Mouse (Mus musculus): ENCODE results near the gene Anxa2.
A peak's percentile ranks its signal among the peaks of the same experiment; 100 is the strongest.

The Anxa2 gene

DNA sequence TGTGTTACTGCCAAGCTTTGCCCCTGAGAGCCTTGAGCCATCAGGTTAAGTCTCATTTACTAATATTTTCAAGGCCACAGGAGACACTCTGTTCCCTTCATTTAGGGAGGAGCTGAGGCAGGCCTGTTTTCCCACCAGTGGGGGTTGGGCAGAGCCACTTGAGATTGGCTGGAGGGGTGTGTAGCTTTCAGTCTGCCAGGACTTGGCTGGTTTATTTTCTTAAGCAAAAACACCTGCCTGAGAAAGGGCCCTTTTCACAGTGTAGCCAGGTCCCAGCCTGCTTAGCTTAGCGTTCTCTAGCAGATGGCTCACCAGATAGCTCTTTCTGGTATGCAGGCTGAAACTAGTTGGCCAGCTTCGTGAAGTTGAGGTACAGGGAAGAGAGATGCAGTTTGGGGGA is 5.6 kb downstream of the Anxa2 start:
- DNase-seq (ENCODE audit: low spot score) = no peak

DNA sequence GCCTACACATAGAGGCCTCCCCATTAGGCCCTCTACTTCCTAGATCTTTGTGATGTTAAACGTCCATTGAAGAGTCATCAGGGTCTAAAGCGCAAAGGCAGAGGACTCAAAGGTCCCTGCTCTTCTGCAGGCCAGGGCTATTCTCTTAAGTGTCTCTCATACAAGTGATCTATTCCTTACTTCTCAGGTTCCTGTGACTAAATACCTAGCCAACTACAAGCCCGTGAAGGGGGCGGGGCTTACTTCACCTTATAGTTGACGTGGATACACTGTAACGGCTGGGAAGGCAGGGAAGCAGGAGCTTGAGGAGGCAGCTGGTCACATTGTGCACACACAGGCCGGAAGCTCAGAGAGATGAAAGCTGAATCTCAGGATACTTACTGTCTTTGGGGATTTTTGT is 6.5 kb downstream of the Anxa2 start:
- DNase-seq (ENCODE audit: low spot score) = no peak

DNA sequence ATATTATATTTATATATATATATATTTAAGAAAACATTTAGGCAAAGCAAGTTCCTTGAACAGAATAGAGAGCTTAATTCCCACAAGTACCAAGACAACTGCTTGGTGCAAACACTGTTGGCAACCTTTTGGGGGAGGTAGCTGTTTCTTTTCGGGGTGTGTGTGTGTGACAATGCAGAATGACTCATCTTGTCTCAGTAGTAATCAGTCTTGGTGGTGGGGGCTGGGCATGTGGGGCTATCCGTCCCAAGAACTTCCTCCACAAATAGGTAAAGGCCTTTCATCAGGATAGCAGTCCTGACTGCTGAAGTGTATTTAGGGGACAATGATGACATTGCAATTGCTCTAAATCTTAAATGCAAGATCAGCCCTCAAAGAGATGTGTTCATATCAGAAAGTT is 9.6 kb downstream of the Anxa2 start:
- DNase-seq (ENCODE audit: low spot score) = no peak

DNA sequence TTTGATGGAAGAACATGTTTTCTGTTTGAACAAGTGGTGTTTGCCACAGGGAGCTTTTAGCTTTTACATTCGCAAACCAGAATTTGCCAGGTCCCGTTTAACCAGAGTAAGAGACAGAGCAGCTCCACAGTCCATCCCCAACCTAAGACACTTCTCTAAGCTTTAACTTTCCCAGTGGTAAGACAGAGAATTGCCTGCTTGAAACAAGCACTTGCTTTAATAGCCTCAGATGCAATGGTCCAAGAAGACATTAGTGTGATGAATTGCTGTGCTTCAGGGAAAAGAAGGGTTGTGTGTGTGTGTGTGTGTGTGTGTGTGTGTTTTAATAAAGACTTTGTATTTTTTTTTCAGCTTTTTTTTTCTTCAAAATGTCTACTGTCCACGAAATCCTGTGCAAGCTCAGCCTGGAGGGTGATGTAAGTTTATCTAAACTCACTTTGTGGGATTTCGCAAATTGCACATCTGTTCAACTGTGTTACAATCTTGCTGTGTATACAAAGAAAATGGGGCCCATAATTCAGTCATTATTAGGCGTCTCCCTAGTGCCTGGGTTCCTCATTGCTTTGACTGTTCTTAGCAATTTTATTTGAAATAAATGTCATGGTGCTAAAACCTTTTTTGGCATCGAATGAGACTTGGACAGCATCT is 10.8 kb downstream of the Anxa2 start:
- no peak for DNase-seq (ENCODE audit: low spot score)

DNA sequence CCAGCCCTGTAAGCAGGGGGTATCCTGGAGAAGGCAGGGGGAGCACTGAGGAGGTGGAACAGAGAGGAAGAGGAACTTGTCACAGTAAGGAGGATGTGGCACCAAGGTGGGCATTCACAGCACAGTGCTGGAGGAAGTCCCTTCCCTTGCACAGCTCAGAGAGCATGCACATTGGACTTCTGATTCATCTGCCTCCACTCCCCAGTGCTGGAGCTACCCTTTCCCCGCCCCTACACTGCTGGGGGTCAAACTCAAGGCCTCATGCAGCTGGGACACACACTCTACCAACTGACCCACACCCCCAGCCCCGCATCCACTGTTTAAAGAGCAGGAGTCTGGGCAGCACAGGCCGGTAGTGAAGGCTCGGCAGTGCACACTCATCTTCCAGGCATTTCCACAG is 12.7 kb downstream of the Anxa2 start:
- no peak for DNase-seq (ENCODE audit: low spot score)

DNA sequence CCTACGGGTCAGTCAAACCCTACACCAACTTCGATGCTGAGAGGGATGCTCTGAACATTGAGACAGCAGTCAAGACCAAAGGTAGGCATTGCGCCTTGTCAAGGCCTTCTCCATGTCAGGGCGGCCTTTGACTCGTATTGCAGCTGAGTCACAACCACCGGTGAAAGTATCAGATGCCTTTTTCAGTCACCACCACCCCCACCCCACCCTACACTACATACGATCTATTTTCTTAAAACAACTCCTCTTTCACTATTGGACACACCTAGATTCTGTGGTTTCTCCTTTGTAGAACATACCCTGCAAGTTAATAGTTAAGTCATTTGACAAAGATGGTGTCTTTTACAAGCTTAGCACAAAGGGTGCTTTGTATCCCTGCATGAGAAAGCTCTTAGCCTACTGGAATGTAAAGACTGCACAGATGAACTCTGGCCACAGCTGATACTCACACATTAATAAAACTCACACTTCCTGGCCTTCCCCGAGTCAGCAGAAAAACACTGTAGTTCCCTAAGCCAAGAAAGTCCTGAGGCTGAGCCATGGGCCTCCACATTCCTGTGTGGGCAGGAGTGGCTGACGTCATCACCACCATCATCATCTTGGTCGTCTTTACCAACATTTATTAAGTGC is 14.0 kb downstream of the Anxa2 start:
- no peak for DNase-seq (ENCODE audit: low spot score)

DNA sequence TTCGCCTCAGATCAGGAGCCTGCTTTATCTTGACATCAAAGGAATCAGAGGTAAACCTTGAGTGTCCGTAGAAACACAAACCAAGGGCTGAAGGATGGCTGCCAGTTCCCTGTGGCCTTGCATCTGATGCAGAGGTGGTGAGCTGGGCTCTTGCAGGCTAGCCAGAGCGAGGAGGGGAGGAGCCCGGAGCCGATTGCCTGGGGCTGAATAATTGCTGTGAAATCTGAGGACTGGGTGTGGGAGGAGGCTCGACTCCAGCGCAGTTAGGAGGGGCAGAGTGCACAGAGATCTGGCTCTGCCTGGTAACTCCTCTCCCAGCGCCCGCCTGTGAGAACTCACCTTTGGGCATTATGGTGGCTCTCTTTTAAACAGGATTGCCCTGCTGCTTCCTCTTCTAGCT is 15.6 kb downstream of the Anxa2 start:
- no peak for DNase-seq (ENCODE audit: low spot score)

DNA sequence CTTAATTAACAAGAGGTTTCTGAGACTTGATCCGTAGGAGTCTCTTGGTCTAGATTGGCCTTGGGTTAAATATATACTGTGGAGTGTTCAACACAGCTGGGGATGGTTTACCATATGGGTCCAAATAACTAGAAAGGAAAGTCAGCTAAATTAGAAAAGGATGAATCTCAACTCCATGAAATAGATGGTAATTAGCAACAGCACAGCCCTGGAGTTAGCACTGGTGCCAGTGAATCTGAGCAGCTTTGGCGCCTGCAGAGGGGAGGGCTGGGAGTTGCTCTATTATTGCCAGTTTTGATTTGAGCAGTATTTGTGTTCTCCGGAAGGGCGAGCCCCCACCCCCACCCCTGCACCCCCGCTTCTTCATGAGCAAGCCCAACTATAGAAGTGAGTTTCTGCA is 16.9 kb downstream of the Anxa2 start:
- no peak for DNase-seq (ENCODE audit: low spot score)

DNA sequence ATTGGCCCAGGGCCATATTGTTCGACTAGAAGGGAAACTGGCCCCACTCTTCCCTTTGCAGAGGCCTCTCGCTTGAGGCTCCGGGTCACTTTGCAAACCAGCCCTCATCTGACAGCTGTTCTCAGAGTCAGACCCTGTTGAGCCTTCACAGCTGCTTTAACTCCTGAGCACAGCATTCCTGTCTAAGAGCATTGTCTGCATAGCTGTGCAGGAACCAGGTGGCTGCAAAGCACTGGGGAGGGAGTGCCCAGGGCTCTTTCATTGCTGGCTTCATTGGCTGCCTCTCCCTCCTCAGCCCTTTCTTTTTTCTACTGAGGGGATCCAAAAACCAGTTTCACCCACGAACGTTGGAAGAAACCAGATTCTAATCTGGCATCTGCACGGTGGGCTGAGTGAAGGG is 17.5 kb downstream of the Anxa2 start:
- DNase-seq (ENCODE audit: low spot score) = no peak

DNA sequence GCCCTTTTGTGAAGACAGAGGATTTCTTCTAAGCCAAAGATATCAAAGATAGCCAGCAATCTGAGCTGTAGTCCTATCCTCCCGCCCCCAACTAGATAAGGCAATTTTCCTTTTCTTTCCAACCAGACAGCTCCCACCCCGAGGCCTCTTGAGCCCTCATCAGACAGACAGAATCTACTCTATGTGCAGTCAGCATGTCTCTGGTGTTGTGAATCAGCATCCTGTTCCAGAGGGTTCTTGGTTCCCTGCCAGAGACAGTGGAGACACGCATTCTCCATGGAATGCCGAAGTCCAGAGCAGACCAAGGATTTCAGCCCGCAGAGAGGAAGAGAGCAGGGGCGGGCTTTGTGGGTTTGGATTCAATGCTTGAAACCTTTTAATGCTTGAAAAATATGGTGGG is 19.3 kb downstream of the Anxa2 start:
- peak; percentile 58 for DNase-seq (ENCODE audit: low spot score)

DNA sequence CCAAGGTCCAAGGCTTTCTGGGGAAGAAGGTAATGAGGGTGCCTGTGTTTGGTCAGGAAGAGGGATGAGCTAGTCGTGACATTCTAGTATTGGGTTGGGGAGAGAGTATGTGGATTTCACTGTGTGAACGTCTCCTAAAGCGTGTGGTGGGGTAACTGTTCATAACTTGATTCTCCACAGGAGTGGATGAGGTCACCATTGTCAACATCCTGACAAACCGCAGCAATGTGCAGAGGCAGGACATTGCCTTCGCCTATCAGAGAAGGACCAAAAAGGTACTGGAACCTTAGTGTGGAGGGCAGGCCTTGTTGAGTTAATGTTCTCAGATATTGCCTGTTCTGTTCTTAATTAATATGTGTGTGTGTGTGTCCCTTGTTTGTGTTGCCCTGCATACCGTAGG is 22.5 kb downstream of the Anxa2 start:
- no peak for DNase-seq (ENCODE audit: low spot score)

DNA sequence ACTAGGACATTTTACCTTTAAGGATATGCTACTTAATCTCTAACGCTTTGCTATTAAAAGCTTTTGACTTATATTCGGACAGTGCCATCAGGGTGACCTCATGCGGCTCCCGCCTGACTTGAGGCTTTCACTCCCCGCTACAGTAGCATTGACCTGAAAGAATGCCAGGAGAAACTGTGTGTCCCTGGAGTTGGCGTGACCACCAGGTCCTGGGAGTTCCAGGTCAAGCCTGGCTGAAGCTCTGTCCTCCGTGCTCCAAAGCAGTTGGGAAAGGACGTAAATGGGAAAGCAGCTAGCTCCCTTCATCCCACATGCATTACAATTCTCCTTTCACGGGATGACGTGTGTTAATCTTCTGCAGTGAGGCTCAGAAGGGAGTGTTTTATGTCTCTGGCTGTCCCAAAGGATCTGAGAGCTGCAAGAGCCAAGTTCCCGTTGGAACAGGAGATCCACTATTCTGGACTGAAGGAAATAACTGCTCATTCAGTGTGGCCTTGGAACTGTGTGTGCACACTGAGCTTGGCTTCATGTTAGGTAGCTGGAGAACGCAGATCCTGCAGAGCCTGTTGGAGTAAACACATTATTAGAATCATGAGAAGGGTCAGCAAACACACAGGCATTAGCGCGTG is 23.9 kb downstream of the Anxa2 start:
- no peak for DNase-seq (ENCODE audit: low spot score)

DNA sequence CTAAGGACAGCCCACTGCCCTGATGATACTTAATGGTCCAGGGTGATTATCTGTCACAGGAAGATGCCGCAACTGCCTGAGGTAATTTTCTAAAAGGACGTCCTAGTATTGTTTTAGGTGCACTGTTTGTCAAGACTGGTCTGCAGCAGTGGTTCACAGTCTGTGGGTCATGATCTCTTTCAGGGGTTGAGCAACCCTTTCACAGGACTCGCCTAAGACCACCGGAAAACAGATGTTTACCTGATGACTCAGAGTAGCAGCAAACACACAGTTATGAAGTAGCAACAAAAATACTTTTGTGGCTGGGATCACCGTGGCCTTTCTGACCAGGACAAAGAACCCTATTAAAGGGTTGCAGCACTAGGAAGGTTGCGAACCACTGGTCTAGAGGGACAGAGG is 24.4 kb downstream of the Anxa2 start:
- DNase-seq (ENCODE audit: low spot score) = no peak

DNA sequence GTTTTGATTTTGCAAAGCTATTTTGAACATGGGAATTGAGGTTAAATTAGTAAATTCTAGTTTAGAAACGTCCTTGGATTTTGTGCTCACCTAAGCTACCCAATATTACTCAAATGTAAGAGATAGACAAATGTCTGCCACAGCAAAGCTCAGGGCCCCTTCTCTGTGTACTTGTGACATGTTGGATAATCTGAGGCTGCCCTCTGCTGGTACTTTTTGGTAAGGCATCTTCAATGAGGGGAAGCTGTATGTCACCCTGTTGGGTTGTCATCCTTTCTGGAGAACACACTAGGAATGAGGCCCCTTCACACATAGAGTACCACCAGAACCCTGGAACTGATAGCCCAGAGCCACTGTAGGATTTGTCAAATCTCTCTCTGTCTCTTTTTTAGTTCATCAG is 26.9 kb downstream of the Anxa2 start:
- DNase-seq (ENCODE audit: low spot score) = peak; percentile 88

DNA sequence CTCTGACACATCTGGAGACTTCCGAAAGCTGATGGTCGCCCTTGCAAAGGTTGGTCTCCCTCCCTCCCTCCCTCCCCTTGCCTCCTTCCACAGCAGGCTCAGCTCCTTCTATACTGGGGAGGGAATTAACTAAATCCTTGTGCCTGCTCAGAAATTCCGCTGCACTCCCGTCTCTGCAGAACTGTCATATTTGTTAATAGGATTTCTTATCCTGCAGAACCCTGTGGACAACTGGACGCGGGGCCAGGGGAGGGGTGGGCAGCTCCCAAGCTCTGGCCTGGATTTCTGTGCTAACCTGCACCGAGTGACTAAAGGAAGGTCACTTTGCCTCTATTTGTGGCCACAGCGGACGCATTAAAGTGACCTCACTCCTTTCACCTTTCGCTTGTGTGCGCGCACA is 30.4 kb downstream of the Anxa2 start:
- no peak for DNase-seq (ENCODE audit: low spot score)

DNA sequence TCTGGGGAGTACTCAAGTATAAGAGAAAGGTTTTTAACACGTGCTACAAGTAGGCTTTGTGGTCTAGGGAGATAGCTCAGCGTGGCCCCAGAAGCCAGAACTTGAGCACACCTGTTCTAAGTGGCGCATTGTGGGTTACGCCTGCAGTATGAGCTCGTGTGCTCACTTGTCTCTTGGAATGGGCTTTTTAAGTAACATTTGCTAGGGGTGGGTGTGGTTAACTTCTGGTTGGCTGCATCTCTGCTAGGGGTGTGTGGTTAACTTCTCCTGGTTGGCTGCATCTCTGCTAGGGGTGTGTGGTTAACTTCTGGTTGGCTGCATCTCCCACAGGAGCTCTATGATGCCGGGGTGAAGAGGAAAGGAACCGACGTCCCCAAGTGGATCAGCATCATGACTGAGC is 32.7 kb downstream of the Anxa2 start:
- no peak for DNase-seq (ENCODE audit: low spot score)

DNA sequence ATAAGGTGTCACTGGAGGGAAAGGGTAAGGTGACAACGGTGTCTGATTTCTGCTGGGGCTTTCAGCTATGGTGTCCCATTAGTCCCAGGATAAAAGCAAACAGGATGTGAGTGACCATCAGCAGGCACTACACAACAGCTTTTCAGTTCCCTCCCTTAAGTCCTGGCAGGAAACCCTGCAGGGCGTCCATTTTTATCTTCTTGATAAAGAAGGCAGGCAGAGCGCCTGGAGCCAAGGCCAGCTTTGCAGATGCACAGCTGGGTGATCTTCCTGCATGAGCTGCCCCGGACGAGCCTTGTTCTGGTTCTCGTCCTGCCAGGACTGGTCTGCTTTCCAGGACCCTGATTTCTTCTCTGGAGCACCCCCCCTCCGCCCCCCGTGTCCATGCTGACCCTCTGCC is 35.1 kb downstream of the Anxa2 start:
- no peak for DNase-seq (ENCODE audit: low spot score)

DNA sequence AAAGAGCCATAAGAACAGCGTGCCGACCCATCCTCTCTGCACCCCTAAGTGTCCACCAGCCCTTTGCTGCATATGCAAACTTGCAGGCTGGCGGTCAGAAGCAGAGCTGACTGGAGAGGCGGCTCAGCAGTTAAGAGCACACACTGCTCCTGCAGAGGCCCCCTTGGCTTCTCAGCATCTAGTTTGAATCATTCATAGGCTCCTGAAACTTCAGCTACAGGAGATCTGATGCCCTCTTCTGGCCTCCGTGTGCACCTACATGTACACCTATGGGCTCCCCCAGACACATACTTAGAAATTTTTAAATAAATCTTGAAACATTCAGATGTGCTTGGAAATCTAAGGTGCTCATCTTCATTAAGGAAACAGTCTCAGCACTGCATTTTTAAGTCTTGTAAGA is 35.6 kb downstream of the Anxa2 start:
- no peak for DNase-seq (ENCODE audit: low spot score)

DNA sequence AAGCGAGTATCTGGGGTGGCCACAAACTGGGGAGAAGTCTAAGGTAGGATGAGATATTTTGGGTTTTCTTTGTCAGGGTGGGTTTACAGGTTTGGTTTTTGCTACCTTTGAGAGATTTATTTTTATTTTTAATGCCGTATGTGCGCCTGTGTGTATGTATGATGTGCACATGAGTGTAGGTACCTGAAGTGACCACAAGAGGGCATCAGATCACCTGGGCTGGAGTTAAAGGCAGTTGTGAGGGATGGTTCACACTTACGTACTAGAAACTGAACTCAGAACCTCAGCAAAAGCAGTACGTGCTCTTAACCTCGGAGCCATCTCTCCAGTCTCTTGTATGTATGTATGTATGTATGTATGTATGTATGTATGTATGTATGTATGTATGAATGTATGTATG is 39.4 kb downstream of the Anxa2 start:
- DNase-seq (ENCODE audit: low spot score) = no peak

DNA sequence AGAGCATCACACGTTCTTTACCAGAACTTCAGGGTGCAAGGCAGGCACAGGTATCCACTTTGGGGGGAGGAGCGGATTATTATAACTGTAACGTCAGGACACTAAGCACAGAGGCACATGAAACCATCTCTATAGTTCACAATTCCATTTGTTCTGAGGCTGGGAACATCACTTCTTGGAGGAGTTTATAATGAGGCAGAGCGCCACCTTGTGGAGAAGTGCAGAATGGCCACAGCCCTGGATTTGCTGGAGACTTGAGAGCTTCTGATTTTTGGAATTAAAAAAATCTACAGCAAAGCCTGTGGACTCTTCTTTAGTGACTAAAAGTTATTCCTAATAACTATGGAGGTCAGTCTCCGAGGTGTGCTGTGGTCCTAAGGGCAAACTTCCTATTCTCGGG is 49.1 kb downstream of the Anxa2 start:
- DNase-seq (ENCODE audit: low spot score) = peak; percentile 73

DNA sequence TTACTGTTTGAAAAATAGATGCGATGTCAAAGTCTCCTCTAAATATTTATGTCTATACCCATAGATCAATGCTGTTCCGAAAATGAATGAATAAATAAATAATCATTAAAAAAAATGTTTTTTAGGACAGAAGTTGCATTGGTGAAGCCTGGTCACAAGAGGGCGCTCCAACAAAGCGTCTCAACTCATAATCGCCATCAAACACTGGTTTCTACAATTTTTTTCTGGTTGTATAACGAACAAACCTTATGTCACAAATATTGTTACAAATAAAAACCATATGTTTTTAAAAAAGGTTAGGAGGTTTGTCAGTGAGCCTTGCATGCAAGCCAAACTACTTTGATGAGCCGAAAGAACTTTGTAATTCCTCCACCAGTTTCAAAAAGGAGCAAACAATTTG is 52.2 kb downstream of the Anxa2 start:
- peak; percentile 30 for DNase-seq (ENCODE audit: low spot score)

DNA sequence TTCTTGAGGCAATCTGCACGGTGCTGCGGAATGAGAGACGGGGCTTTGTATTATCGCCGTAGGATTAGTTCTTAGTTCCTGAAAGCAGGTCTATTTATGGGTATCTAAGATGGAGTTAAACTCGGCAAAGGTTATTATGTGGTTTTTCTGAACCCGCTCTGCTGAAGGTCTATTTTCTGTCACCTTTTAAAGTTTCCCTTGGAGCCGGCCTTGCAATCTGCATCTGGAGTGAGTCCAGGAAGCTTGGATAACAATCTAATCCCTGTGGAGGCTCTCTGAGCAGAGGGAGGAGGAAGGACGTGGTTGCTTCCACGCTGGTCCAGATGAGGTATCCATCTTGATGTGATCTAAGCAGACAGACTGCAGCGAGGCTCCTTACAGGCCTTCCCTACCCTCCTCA is 53.8 kb downstream of the Anxa2 start:
- DNase-seq (ENCODE audit: low spot score) = no peak

DNA sequence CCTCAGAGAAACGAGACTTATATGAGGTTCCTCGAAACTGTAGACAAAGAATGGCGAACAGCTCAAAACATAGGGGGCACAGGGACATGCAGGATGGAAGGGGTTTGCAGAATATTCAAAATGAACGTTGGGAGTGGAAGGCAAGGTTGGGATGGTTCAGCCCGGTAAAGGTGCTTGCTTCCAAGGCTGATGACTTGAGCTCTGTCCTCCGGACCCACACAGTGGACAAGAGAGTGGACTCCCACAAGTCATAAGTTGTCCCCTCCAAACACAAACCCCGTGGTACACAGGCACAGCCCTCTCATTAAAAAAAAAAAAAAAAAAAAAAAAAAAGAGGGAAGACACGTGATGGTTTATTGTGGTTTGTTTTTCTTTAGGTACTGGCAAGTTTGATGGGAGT is 54.6 kb downstream of the Anxa2 start:
- no peak for DNase-seq (ENCODE audit: low spot score)
